Mouse (Mus musculus) T-helper 2 cell (primary cell): ENCODE results near the gene Serpina3m.
"Not testable (repeated sequence)": the region's sequence is repeated elsewhere in the genome, so short reads cannot be mapped to it uniquely, and the experiment has no call there.

Experiments used
- in situ Hi-C: fragments of 300-600 bp; cut with MboI, MseI; formaldehyde crosslinking; loops from one replicate; pipeline ENCODE4 v1.15.1; 2025; ENCODE audit warnings: high pct_unique_total_duplicates

The Serpina3m gene

GRCm38 (mm10) chr12:104338226-104338625 lies at the start of gene Serpina3m, which contains the start of gene Serpina3k:
Gene Serpina3m, plus strand, starts transcription at chr12:104338486.
Gene Serpina3k, plus strand, starts transcription at chr12:104338486.
- in situ Hi-C loops = not testable (repeated sequence)

- in situ Hi-C loops = no loop called here
Measured at GRCm38 (mm10) chr12:104289872-104290271, 48.4 kb upstream of the Serpina3m start.

GRCm38 (mm10) chr12:104293963-104294362 lies 44.3 kb upstream of the Serpina3m start:
- in situ Hi-C loops = no loop called here

GRCm38 (mm10) chr12:104298049-104298448 lies 40.2 kb upstream of the Serpina3m start:
- in situ Hi-C loops = no loop called here

- in situ Hi-C loops = loop anchor here (25.0 kb wide), 1 partner anchor 1606 kb away; no protein-coding TSS in a partner anchor
Measured at GRCm38 (mm10) chr12:104305991-104306390, 32.3 kb upstream of the Serpina3m start.

DNA sequence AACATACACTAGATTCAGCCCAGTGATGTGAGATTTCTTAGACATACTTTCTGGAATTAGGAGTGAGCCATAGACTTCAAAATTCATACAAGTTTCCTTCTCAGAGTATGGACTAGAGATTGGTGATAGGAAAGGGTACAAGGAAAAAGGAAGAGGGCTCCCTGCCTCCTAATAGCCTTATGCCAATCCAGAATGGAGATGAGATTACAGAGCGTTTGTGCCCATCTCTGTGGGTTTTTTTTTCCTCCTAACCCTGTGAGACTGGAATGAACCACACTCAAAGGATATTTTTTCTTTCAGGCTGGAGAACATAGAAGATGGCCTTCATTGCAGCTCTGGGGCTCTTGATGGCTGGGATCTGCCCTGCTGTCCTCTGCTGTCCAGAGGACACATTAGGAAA lies 24.0 kb upstream of the Serpina3m start, which contains the start of gene Serpina3j:
TSS of gene Serpina3j (plus strand) at position 301 of the 400 bp plus-strand sequence.
- in situ Hi-C loops = loop anchor here (25.0 kb wide), 1 partner anchor 1598 kb away; no protein-coding TSS in a partner anchor

DNA sequence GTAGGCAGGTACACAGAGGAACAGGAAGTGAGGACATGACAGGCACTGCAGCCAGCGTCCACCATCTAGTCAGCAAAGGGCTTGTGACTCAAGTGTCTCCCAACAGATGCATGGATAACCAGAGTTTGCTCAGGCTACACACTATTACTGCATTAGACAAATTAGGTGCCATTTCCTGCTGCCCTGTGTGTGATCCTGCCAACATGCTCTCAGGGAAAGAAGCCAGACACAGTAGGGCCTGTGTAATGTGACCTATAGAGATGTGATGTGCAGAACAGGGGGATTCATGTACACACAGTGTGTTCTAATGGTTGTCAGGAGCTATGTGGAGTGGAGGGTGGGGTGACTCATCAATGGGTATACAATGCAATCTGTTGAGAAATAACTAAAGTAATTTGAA lies 15.8 kb upstream of the Serpina3m start:
- in situ Hi-C loops = loop anchor here (25.0 kb wide), 1 partner anchor 1590 kb away; no protein-coding TSS in a partner anchor

- in situ Hi-C loops = no loop called here
Measured at GRCm38 (mm10) chr12:104331701-104332100, 6.6 kb upstream of the Serpina3m start.

- in situ Hi-C loops = not testable (repeated sequence)
Measured at GRCm38 (mm10) chr12:104336873-104337272, 1.4 kb upstream of the Serpina3m start.

DNA sequence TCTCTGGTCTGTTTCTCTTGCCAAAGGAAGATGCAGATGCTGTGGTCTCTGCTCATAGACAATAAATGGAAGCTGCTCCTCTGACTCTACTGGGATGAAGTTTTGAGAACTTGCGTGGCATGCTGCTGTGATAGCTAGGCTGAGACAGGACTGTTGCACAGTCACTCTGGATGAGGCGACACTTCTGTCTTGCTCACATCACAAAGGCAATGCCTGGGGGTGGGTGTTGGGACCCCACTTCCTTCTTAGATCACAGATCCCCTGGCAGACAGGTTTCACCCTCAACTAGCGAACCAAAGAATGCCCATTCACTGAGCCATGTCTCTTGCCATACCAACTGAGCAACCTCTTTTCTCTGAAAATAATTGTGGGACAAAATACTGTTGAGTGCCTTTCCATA lies 419 bp downstream of the Serpina3m start:
- in situ Hi-C loops = no loop called here

GRCm38 (mm10) chr12:104342489-104342888 lies 4.2 kb downstream of the Serpina3m start:
- in situ Hi-C loops = not testable (repeated sequence)

DNA sequence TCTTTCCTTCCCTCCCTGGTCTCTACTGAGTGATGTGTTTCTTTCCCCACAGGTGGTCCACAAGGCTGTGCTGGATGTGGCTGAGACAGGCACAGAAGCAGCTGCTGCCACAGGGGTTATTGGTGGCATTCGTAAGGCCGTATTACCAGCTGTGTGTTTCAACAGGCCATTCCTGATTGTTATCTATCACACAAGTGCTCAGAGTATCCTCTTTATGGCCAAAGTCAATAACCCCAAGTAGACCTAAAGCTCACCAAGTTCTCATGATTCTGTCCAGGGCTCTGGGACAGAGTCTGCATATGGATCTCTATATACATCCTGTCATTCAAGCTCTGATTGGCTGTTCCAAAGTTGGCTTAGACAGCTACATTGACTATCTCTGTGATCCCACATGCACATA lies 6.9 kb downstream of the Serpina3m start:
- in situ Hi-C loops = no loop called here

DNA sequence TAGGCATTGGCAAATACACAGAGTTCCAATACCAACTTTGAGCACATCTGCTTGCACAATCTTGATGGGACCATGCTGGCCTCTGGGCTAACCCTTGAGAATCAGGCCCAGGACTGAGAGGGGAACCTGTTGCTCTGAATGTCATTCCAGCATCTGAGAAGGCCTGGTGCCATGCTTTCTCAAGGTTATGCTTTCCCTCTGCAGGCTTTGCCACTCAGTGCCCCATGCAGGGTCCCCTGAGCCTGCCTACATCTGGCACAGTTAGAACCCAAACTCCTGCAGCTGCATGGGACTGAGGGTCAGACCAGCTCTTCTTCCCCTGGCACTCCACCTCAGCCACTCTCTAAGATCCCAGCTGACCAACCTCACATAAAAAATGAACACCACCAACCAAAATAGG lies 7.4 kb downstream of the Serpina3m start:
- in situ Hi-C loops = no loop called here

DNA sequence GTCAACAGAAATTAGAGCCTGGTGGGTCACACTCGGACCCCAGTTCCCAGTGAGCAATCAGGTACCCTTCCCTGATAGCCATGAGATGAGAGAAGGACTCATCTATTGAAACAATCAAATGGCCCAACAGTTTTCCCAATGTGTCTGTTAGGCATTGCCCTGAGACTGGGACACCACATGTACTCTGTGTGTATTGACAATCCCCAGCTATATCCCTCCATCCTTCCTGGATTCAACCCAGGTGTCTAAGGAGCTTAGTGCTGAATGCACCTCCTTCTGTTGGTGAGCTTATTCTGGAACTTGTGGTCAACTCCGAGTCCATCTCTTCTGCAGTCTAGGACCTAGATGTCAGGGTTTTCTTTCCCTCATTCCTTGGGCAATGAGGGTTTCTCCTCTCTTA lies 8.8 kb downstream of the Serpina3m start:
- in situ Hi-C loops = no loop called here

DNA sequence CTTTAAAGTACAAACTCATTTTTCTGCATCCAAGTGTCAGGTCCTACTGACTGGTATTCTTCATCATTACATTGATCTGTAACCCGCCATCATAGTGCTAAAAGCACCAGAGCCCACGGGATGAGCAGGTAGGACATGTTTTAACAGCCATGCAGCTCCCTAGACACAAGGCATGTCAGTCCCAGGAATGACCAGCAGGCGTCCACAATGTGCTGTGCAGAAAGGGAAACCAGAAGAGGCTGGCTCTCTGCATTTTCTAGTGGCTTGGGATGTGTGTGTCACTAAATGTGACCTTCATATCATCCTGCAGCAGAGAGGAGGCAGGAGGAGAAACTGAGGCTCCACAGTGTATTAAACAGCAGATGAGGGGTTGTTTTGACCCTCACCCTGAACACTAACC lies 13.5 kb downstream of the Serpina3m start:
- in situ Hi-C loops = not testable (repeated sequence)

- in situ Hi-C loops = no loop called here
Measured at GRCm38 (mm10) chr12:104356006-104356405, 17.7 kb downstream of the Serpina3m start.

GRCm38 (mm10) chr12:104369986-104370385 lies 31.7 kb downstream of the Serpina3m start:
- in situ Hi-C loops = no loop called here

- in situ Hi-C loops = not testable (repeated sequence)
Measured at GRCm38 (mm10) chr12:104377179-104377578, 38.9 kb downstream of the Serpina3m start.

GRCm38 (mm10) chr12:104378351-104378750 lies 40.1 kb downstream of the Serpina3m start:
- in situ Hi-C loops = not testable (repeated sequence)

GRCm38 (mm10) chr12:104378815-104379214 lies 40.5 kb downstream of the Serpina3m start:
- in situ Hi-C loops = not testable (repeated sequence)

GRCm38 (mm10) chr12:104379856-104380255 lies 41.6 kb downstream of the Serpina3m start:
- in situ Hi-C loops = no loop called here

DNA sequence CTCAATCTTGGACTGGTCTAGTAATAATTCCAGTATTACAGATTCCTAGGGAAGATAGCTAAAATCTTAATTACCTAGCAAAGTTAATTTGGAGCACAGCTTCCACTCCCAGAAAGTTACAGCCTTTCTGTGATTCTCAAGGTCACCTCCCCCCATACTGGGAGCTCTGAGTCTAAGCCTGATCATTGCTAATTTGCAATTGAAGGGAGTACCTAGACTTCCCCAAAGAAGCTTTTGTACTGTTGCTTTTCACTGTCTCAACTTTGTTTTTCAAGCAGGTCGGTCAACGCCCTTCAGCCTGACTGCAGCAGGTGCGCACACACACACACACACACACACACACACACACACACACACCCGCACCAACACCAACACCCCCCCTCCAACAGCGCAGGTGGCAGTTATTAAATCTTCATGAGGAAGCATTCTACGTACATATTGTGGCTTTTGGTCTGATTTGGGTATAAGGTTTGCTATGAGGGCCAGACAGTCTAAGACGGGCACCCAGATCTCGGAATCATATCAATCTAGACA lies 42.9 kb downstream of the Serpina3m start:
- in situ Hi-C loops = not testable (repeated sequence)

GRCm38 (mm10) chr12:104385987-104386386 lies 47.7 kb downstream of the Serpina3m start:
- in situ Hi-C loops = not testable (repeated sequence)

DNA sequence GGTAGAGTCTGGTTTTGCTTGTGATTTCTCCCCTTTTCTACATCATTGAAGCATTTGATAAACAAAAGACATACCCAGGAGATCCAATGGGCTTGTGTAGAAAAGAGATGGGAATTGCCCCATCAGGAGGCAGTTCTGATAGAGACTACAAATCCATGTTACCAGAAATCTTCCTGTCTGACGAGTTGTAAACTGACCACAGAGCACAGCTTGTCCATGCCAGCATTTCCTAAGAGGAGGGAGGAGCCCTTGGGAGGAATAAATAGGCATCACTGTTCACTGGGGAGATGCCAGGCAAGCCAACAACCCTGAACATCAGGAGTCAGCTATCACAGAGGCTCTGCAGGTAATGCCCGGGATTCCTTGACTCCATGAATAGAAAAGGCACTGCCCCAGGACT lies 48.6 kb downstream of the Serpina3m start:
- in situ Hi-C loops = not testable (repeated sequence)
